Mouse (Mus musculus): Measurements from ENCODE around the gene Cdk15. TPM values are rescaled to one million over a fixed set of nuclear protein-coding genes. Genes with fewer than 3 reads are reported as not detected.

The Cdk15 gene
- polyA plus RNA-seq, 1 experiment from 2014 or later: not detected

GRCm38 (mm10) chr1:59268931-59269330 lies 12.2 kb downstream of the Cdk15 start:
- H3K4me1 ChIP-seq (ENCODE audit: control insufficient read depth, low read depth, low read length): no peaks in the 10 kb centered on the region
- H3K4me3 ChIP-seq (ENCODE audit: low read depth, low read length): no peak overlapping the region
- no peak overlapping the region for H3K9ac ChIP-seq (ENCODE audit: low read depth, low read length)
- H3K4me2 ChIP-seq (ENCODE audit: low read depth, low read length): no peak overlapping the region
- H3K27me3 ChIP-seq (ENCODE audit: control insufficient read depth, insufficient read depth, low read depth, low read length): no peaks in the 10 kb centered on the region
- no peaks in the 10 kb centered on the region for H3K36me3 ChIP-seq (ENCODE audit: control insufficient read depth, insufficient read depth)
- ATAC-seq (ENCODE audit: low read depth): no peak
- no peaks in the 10 kb centered on the region for H3K9me3 ChIP-seq (replicated peaks; ENCODE audit: control insufficient read depth, low read length)
- WGBS (ENCODE audit: insufficient replicate concordance): 23% methylated on average over 8 of the region's 8 CpGs
- H3K27ac ChIP-seq (ENCODE audit: low read length): no peak overlapping the region

- Histone ChIP-seq H3K4me2 (ENCODE audit: low read depth, low read length) (no peak overlapping the region), H3K4me3 (ENCODE audit: low read depth, low read length) (no peak overlapping the region), H3K4me1 (ENCODE audit: control insufficient read depth, low read depth, low read length) (no peaks in the 10 kb centered on the region), H3K27ac (ENCODE audit: low read length) (no peak overlapping the region), H3K36me3 (ENCODE audit: control insufficient read depth, insufficient read depth) (no peaks in the 10 kb centered on the region), H3K27me3 (ENCODE audit: control insufficient read depth, insufficient read depth, low read depth, low read length) (no peaks in the 10 kb centered on the region), H3K9ac (ENCODE audit: low read depth, low read length) (no peak overlapping the region), H3K9me3 (replicated peaks; ENCODE audit: control insufficient read depth, low read length) (no peaks in the 10 kb centered on the region)
- no peak for ATAC-seq (ENCODE audit: low read depth)
- WGBS (ENCODE audit: insufficient replicate concordance): 71% methylated on average over 6 of the region's 6 CpGs
These were observed 12.8 kb downstream of the Cdk15 start for GRCm38 (mm10) chr1:59269466-59269865.

GRCm38 (mm10) chr1:59269951-59270689 lies 13.4 kb downstream of the Cdk15 start:
- WGBS (ENCODE audit: insufficient replicate concordance): 66% methylated on average over 20 of the region's 20 CpGs
- H3K9ac ChIP-seq (ENCODE audit: low read depth, low read length): no peak overlapping the region
- H3K27me3 ChIP-seq (ENCODE audit: control insufficient read depth, insufficient read depth, low read depth, low read length): no peaks in the 10 kb centered on the region
- no peak overlapping the region for H3K4me2 ChIP-seq (ENCODE audit: low read depth, low read length)
- H3K9me3 ChIP-seq (replicated peaks; ENCODE audit: control insufficient read depth, low read length): no peaks in the 10 kb centered on the region
- H3K36me3 ChIP-seq (ENCODE audit: control insufficient read depth, insufficient read depth): no peaks in the 10 kb centered on the region
- no peak overlapping the region for H3K4me3 ChIP-seq (ENCODE audit: low read depth, low read length)
- no peak for ATAC-seq (ENCODE audit: low read depth)
- H3K4me1 ChIP-seq (ENCODE audit: control insufficient read depth, low read depth, low read length): no peaks in the 10 kb centered on the region
- no peak overlapping the region for H3K27ac ChIP-seq (ENCODE audit: low read length)

- ATAC-seq (ENCODE audit: low read depth): no peak
- Histone ChIP-seq H3K4me1 (ENCODE audit: control insufficient read depth, low read depth, low read length) (no peaks in the 10 kb centered on the region), H3K36me3 (ENCODE audit: control insufficient read depth, insufficient read depth) (no peaks in the 10 kb centered on the region), H3K4me3 (ENCODE audit: low read depth, low read length) (no peak overlapping the region), H3K27me3 (ENCODE audit: control insufficient read depth, insufficient read depth, low read depth, low read length) (no peaks in the 10 kb centered on the region), H3K4me2 (ENCODE audit: low read depth, low read length) (no peak overlapping the region), H3K27ac (ENCODE audit: low read length) (no peak overlapping the region), H3K9me3 (replicated peaks; ENCODE audit: control insufficient read depth, low read length) (no peaks in the 10 kb centered on the region), H3K9ac (ENCODE audit: low read depth, low read length) (no peak overlapping the region)
- 73% methylated on average over 3 of the region's 3 CpGs for WGBS (ENCODE audit: insufficient replicate concordance)
These were observed 15.5 kb downstream of the Cdk15 start for GRCm38 (mm10) chr1:59272189-59272588.

GRCm38 (mm10) chr1:59285880-59286279 lies 29.2 kb downstream of the Cdk15 start:
- WGBS (ENCODE audit: insufficient replicate concordance): 61% methylated on average over 5 of the region's 5 CpGs
- no peak overlapping the region for H3K9ac ChIP-seq (ENCODE audit: low read depth, low read length)
- no peak overlapping the region for H3K27ac ChIP-seq (ENCODE audit: low read length)
- no peaks in the 10 kb centered on the region for H3K4me1 ChIP-seq (ENCODE audit: control insufficient read depth, low read depth, low read length)
- no peak for ATAC-seq (ENCODE audit: low read depth)
- H3K36me3 ChIP-seq (ENCODE audit: control insufficient read depth, insufficient read depth): no peaks in the 10 kb centered on the region
- H3K4me3 ChIP-seq (ENCODE audit: low read depth, low read length): no peak overlapping the region
- H3K9me3 ChIP-seq (replicated peaks; ENCODE audit: control insufficient read depth, low read length): no peaks in the 10 kb centered on the region
- no peak overlapping the region for H3K4me2 ChIP-seq (ENCODE audit: low read depth, low read length)
- no peaks in the 10 kb centered on the region for H3K27me3 ChIP-seq (ENCODE audit: control insufficient read depth, insufficient read depth, low read depth, low read length)

- Histone ChIP-seq H3K27me3 (ENCODE audit: control insufficient read depth, insufficient read depth, low read depth, low read length) (no peaks in the 10 kb centered on the region), H3K27ac (ENCODE audit: low read length) (no peak overlapping the region), H3K36me3 (ENCODE audit: control insufficient read depth, insufficient read depth) (no peaks in the 10 kb centered on the region), H3K9me3 (replicated peaks; ENCODE audit: control insufficient read depth, low read length) (no peaks in the 10 kb centered on the region), H3K9ac (ENCODE audit: low read depth, low read length) (no peak overlapping the region), H3K4me3 (ENCODE audit: low read depth, low read length) (no peak overlapping the region), H3K4me2 (ENCODE audit: low read depth, low read length) (no peak overlapping the region), H3K4me1 (ENCODE audit: control insufficient read depth, low read depth, low read length) (no peaks in the 10 kb centered on the region)
- WGBS (ENCODE audit: insufficient replicate concordance): 54% methylated on average over 13 of the region's 13 CpGs
- no peak for ATAC-seq (ENCODE audit: low read depth)
These were observed 29.7 kb downstream of the Cdk15 start for GRCm38 (mm10) chr1:59286316-59286850.

GRCm38 (mm10) chr1:59287733-59288132 lies 31.0 kb downstream of the Cdk15 start:
- 66% methylated on average over 8 of the region's 8 CpGs for WGBS (ENCODE audit: insufficient replicate concordance)
- ATAC-seq (ENCODE audit: low read depth): no peak
- Histone ChIP-seq H3K9me3 (replicated peaks; ENCODE audit: control insufficient read depth, low read length) (no peaks in the 10 kb centered on the region), H3K27ac (ENCODE audit: low read length) (no peak overlapping the region), H3K4me2 (ENCODE audit: low read depth, low read length) (no peak overlapping the region), H3K4me1 (ENCODE audit: control insufficient read depth, low read depth, low read length) (no peaks in the 10 kb centered on the region), H3K36me3 (ENCODE audit: control insufficient read depth, insufficient read depth) (no peaks in the 10 kb centered on the region), H3K9ac (ENCODE audit: low read depth, low read length) (no peak overlapping the region), H3K4me3 (ENCODE audit: low read depth, low read length) (no peak overlapping the region), H3K27me3 (ENCODE audit: control insufficient read depth, insufficient read depth, low read depth, low read length) (no peaks in the 10 kb centered on the region)

- ATAC-seq (ENCODE audit: low read depth): no peak
- H3K9ac ChIP-seq (ENCODE audit: low read depth, low read length): no peak overlapping the region
- H3K4me1 ChIP-seq (ENCODE audit: control insufficient read depth, low read depth, low read length): no peaks in the 10 kb centered on the region
- no peak overlapping the region for H3K27ac ChIP-seq (ENCODE audit: low read length)
- H3K36me3 ChIP-seq (ENCODE audit: control insufficient read depth, insufficient read depth): no peaks in the 10 kb centered on the region
- no peaks in the 10 kb centered on the region for H3K9me3 ChIP-seq (replicated peaks; ENCODE audit: control insufficient read depth, low read length)
- H3K4me2 ChIP-seq (ENCODE audit: low read depth, low read length): no peak overlapping the region
- no peak overlapping the region for H3K4me3 ChIP-seq (ENCODE audit: low read depth, low read length)
- WGBS (ENCODE audit: insufficient replicate concordance): 40% methylated on average over 2 of the region's 2 CpGs
- H3K27me3 ChIP-seq (ENCODE audit: control insufficient read depth, insufficient read depth, low read depth, low read length): no peaks in the 10 kb centered on the region
These were observed 34.9 kb downstream of the Cdk15 start for GRCm38 (mm10) chr1:59291652-59292051.

- no peaks in the 10 kb centered on the region for H3K27me3 ChIP-seq (ENCODE audit: control insufficient read depth, insufficient read depth, low read depth, low read length)
These were observed 39.1 kb downstream of the Cdk15 start for GRCm38 (mm10) chr1:59295769-59296168.

More at GRCm38 (mm10) chr1:59295769-59296168, 39.1 kb downstream of the Cdk15 start:
- H3K4me3 ChIP-seq (ENCODE audit: low read depth, low read length): no peak overlapping the region
- no peaks in the 10 kb centered on the region for H3K9me3 ChIP-seq (replicated peaks; ENCODE audit: control insufficient read depth, low read length)
- ATAC-seq (ENCODE audit: low read depth): no peak
- no peak overlapping the region for H3K27ac ChIP-seq (ENCODE audit: low read length)
- H3K9ac ChIP-seq (ENCODE audit: low read depth, low read length): no peak overlapping the region
- WGBS (ENCODE audit: insufficient replicate concordance): 62% methylated on average over 1 of the region's 1 CpGs
- H3K4me1 ChIP-seq (ENCODE audit: control insufficient read depth, low read depth, low read length): no peaks in the 10 kb centered on the region
- H3K4me2 ChIP-seq (ENCODE audit: low read depth, low read length): no peak overlapping the region
- H3K36me3 ChIP-seq (ENCODE audit: control insufficient read depth, insufficient read depth): no peaks in the 10 kb centered on the region
